Mouse (Mus musculus) heart, postnatal 4 days (tissue): ENCODE results near the gene Ncf1. TPM values are rescaled to one million over a fixed set of nuclear protein-coding genes. Genes with fewer than 3 reads are reported as not detected.

ENCODE experiments used
- DNase-seq: peaks from one replicate; pipeline ENCODE4 v3.0.0; 2021
- total RNA-seq, 2 experiments: library from RNA; stranded (reverse); gene quantifications; 2 replicates each; pipeline ENCODE4 v1.2.3; 2021

The Ncf1 gene
- total RNA-seq, 2 experiments from 2014 or later: 2.1 to 2.5 TPM

DNA sequence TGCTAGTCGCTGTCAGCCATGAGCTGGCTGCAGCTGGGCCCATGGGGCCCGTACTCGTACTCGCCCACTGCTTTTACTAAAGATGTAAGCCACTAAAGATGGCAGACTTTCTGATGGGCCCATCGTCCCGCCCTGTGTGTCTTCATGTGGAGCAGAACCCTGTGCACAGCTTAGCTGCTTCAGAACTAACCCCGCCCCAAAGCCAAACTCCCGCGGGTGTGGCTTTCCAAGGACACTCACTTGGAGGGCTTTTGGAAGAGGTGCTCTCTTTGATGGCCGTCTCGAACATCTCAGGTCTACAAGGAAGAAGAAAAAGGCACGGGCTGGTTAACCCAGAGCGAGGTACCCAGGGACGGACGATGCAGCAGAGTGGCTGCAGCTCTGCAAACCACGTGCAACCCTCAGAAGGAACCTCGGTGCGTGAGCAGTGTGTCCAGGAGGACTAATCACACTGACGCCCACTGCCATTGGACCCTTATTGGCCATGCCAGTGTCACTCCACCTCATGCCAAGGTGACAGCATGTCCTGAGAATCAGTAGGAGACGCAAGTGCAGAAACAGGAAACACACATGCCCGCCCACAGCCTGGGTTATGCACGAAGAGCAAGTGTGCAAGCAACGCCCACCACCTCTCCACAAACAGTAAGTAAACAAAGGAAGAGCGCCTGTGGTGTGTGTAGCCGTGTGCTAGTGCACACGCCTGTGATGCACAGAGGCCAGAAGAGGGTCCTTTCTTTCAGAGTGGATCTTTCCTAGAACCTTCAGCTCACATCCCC is 14.4 kb upstream of the Ncf1 start:
- no peak for DNase-seq

DNA sequence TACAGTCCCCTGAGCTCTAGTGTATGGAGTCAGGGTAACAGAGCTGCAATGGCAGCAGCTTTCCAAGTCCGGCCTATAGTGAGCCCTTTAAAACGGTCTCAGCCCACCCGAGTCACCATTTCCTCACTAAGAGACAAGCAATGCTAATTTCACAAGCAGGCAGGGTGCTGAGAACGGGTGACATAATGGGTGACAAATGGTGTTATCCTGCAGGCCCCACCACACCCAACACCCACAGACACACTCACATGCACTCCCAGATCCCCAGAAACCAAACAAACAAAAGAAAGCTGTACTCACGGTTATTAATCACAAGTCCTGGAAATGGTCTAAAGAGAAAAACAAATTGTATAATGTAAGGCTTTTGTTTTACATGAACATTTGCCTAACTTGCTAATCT is 12.4 kb upstream of the Ncf1 start:
- no peak for DNase-seq

DNA sequence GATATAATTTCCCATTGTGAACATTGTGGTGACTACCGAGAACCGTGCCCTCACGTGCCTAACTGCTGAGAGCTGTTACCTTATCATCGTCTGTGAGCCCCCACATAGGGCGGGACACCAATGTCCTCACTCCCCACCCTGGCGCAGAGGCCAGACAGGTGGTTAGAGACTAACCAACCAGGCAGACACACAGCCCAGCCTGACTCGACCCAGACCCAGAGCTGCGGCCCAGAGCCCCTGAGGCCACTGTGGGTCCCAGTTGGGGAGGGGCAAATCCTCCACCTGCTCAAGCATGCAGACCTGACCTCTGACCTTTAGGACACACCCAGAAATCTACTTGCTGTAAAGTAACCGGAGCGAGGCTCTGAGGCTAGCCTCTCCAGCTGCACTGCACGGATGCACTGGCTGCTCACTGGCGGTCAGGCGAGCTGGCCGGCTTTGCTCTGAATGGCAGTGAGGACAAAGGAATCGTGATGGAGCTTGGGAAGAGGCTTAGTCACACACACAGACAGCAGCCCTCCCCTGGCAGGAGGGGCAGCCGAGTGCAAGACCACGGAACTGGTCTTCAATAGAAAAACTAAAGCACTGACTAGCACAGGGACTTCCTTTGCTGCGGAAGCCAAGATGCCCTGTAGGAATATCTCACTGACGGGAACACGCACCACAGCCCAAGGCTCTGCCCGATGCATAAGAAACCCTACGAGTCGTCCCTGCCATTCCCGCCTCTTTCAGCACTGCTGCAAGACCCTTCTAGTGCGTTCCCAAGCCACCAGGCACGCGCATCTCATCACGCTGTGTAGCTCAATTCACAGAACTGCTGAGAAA is 8.7 kb upstream of the Ncf1 start:
- no peak for DNase-seq

DNA sequence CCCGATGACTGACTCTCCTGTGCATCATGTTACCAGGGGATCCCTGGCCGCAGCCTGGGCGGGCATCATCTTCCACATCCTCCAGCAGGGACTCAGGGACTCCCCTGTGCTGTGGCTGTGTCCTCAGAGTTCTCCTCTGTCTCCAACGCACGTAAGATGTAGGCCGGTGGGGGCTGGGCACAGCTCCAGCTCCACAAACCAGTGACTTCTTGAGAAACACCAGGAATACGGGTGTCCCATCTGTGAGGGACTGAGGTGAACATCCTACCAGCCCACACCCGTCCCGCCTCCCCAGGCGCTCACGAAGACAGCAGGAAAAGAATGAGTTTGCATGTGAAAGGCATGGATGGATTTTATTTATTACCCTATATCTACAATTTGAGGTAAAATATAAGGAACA is 8.1 kb upstream of the Ncf1 start:
- DNase-seq: no peak

DNA sequence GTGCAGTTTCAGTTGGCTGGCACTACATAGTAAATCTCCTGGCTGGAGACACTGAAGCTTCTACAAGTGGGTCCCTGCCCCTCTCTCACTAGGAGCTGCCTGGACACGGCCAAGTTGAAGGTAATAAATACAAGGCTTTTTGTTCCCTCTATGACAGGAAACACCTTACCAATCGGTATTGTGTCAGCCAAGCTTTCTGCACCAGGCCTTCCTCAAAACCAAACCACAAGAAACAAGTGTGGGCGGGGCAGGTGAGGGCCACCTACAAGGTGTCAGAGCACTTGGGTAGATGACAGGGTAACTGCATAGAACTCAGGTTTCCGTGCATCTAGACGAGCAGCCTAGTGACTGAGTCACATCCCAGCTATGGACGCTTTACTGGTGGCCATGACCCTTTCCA is 7.4 kb upstream of the Ncf1 start:
- no peak for DNase-seq

DNA sequence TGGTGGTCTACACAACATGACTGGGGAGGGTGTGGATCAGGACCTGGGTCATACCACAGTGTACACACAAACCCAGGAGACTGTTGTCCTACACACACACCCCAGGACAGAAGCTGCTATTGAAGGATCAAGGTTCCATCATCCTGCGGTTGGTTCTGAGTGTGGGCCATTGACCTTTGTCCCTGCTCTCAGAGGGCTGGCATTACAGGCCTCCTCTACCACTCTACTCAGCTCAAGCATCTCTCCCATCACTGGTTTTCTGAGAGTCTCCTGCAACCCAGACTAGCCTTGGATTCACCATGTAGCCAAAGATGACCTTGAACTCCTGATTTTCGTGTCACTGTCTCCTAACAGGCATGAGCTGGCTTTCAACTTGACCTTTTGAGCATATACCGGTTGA is 6.8 kb upstream of the Ncf1 start:
- no peak for DNase-seq

DNA sequence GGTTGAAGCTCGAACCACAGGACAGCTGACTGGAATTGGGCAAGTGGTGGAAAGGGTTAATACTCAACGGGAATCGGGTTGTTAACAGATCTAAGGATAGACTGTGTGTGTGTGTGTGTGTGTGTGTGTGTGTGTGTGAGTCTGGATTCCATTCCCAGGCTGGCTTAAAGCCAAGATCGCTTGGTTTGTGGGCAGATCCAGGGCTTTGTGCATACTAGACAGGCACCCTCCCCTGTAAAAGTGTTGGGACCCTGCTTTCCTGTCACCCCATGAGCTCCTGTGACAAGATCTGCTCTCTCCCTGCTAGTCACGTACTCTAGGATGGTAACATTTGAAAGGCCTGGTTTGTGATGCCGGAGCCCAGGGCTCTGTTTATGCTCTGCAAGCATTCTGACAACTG is 5.7 kb upstream of the Ncf1 start:
- DNase-seq: peak; percentile 61

DNA sequence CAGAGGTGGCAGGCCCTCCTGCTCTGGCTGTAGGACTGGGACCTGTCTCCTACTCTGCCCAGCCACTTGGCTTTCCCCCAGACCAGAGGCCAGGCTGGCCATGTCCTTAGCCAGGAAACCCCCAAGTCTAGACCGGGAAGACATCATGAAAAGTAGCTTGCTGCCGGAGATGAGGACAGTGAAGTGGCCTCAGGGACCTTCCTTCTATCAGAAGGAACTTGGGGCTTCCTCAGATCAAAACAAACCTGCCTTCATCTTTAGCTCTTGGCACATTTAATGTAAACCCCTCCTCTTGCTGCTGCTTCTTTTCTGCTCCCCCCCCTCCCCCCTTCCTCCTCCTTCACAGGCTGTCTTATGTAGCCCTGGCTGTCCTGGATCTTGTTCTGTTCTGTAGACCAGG is 4.8 kb upstream of the Ncf1 start:
- DNase-seq: no peak

DNA sequence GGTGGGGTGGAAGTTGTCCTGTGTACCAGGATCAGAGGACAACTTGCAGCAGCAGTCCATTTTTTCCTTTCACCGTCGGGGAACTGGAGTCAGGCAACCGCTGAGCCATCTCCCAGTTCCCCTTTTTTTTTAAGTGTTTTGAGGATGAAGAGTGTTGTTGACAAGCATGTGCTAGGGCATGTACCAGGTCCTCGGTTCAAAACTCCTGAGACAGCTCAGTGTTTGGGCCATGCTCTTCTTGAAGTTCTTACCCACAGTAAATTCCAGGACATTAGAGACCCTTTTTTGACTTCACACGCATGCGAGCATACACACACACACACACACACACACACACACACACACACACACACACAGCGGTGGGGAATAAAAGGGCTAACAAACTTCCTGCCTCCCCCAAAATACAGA is 3.8 kb upstream of the Ncf1 start:
- DNase-seq: no peak

DNA sequence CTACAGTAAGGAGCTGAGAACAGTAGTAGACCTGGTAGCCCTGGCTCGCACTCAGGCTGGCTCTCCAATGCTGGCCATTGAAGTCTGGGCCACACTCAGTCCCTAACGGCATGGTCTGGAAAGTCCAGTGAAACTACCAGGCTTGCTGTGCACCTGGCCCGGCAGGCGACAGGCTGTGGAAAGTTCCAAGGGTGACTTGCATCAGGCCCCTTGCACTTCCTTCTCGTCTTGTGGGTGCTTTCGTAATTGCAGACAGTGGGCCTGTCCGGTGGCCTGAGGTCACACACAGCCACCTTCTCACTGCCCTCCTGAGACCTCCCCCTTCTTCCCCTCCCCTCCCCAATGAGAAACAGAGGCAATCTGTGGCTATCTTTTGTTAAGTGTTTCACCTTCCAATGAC is 3.1 kb upstream of the Ncf1 start:
- peak; percentile 30 for DNase-seq

DNA sequence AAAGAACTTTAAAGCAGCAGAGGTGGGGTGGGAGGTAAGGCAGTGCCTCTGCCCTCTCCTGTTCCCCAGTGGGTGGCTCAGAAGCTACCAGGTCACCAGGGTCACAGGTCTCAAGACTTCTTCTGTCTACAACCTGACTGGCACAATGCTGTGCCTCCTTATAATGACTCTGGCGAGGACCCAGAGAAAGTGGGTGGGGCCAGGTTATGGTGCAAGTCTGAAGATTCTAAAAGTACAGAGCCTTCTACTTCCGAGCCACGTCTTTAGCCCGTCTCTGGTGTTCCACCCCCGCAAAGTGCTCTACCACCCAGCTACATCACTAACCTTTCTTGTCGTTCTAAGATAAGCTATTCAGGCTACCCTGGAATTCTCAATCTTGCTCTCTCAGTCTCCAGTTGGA is 2.7 kb upstream of the Ncf1 start:
- no peak for DNase-seq

DNA sequence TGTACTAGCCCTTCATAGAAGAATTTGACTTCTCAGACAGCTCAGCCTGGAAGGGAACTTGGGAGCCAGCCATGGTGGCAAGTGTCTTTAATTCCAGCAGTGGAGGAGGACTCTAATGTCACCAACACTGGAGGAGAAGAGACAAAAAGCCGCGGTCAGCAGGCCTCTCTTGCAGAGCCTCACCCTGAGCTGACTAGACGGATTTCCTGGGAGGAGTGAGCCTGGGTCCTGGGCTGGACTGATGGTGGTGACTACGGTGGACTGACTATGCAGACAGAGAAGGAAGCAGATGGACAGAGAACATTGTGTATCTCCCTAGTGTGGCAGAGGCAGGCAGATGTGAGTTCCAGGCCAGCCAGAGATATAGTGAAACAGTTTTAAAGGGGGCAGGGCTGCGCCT is 2.0 kb upstream of the Ncf1 start:
- DNase-seq: peak; percentile 27

DNA sequence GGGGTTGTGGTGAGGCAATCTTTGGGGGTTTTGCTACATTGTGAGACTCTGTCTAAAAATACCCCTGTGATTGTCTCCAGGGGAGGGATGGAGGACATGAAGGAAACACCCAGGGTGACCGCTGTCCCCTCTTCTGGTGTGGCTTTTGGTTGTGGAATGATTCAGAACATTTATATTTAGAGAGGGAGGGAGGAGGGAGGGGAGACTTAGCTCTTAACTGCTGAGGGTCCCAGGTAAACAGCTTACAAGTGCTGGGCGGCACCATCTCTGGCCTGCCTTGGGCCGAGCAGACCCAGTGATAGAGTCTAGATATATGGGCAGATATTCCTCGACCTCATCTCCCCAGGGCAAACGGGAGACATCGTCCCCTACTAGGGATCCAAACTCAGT is 1.2 kb downstream of the Ncf1 start:
- no peak for DNase-seq

DNA sequence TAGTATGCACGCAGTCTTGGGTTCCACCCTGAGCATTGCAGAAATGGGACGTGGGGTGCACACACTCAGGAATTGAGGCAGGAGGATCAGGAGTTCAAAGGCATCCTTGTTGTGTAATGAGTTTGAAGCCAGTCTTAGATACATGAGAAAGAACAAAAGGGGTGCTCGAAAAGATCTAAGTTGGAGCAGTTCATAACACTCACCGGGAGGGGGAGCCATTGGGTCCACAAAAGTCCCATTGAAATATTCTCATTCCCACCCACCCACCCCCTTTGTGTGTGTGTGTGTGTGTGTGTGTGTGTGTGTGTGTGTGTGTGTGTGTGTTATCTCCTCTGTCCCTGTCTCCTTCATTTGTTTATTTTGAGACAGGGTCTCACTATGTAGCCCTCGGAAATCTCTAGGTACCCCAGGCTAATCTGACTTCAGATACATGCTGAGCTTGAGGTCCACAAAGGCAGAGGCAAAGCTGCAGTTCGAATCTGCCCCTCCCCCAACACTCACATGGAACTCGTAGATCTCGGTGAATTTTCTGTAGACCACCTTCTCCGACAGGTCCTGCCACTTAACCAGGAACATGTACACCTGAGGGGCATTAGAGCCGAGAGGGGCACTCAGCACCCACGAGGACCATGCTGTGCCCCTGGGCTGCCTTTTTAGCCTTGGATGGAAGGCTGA is 1.7 kb downstream of the Ncf1 start:
- DNase-seq: peak; percentile 43

DNA sequence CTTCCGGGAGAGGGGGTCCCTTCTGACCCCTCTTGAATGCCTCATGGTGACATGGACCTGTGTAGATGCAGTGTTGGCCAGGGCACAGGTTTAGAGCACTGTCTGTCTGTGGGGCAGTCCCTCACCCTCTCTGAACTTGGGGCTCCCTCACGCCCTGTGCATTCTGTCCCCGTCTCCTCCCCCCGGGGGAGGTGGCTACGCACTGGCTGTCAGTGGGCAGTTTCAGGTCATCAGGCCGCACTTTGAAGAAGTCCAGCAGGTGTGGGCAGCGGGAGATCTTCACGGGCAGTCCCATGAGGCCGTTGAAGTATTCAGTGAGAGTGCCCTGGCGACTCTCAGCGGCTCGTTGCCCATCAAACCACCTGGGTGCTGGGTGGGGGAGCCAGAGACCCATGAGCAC is 2.5 kb downstream of the Ncf1 start:
- no peak for DNase-seq

DNA sequence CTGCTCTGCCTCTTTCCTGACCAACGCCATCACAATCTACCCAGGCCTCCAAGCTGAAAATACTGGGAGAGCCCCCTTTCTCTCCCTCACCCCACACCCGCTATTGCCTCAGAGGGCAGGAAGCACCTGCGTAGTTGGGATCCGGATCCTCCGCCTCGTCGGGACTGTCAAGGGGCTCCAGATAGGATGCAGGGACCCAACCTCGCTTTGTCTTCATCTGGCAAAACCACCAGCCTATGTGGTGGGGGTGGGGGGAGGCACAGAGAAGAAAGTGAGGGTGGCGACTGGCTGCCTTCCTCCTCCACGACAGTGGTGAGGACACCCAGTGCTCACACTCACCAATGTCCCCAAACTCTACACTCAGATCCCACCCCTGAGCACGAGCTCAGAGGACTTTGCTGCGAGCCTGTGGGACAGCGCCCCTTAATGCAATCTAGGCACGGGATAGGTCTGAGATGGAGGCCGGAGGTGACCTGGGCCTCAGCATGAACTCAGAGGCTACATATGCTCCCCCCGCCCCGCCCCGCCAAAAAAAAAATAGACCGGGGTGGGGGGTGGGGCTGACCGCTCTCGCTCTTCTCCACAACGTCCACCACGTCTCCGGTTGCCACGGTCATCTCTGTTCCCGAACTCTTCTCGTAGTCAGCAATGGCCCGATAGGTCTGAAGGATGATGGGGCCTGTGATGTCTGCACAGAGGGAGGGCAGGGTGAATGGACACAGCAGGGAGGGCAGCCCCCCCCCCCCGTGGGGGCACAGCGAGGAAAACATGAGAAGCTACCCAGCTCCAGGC is 4.1 kb downstream of the Ncf1 start:
- no peak for DNase-seq

DNA sequence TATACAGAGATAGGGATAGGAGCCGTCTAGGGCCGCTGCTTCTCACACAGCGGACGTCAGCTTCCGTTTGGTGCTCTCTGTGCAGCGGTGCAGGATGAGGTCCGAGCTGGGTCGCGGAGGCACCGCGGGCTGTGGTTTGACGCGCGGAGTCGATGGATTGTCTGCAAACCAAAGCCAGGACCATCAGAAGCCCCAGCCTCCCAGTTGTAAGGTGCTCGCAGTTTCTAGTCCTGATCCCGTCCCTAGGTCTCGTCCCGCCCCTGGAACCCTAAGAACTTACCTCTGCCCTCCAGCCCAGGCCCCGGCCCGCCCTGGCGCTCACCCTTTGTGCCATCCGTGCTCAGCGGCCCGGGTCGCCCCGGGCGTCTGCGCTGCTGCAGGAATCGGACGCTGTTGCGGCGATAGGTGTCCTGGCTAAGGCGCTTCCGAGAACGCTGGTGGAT is 7.7 kb downstream of the Ncf1 start:
- no peak for DNase-seq

DNA sequence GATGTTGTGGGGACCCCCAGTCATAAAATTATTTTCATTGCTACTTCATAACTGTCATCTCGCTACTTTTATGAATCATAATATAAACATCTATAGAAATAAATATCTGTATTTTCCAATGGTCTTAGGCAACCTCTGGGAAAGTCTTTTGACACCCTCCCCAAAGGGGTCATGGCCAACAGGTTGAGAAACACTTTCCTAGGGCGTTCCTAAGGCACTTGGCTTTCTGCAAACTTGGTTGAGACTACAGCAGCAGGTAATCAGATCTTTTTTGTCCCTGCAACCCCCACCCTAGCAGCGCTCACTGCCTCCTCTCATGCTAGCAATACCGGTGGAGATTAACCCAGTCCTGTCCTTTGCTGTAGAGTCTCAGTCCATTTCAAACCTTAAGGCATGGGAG is 8.1 kb downstream of the Ncf1 start:
- no peak for DNase-seq

DNA sequence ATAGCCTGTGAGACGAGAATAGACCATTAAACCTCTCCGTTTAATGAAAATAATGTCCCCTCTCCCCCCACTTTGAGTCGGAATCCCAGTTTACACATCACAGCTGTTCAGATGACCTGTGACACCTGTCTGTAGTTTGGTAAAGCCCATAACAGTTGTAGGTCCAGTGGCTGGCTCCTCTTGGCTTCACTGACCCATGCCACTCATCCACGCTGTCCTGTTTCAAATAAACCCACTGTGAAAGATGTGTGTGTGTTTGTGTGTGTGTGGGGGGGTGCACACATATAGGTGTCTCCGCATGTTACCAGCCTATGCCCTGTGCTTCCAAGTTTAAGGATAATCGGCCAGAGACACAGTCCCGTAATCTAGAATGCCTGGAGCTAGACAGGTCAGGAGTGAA is 11.5 kb downstream of the Ncf1 start:
- DNase-seq: no peak

DNA sequence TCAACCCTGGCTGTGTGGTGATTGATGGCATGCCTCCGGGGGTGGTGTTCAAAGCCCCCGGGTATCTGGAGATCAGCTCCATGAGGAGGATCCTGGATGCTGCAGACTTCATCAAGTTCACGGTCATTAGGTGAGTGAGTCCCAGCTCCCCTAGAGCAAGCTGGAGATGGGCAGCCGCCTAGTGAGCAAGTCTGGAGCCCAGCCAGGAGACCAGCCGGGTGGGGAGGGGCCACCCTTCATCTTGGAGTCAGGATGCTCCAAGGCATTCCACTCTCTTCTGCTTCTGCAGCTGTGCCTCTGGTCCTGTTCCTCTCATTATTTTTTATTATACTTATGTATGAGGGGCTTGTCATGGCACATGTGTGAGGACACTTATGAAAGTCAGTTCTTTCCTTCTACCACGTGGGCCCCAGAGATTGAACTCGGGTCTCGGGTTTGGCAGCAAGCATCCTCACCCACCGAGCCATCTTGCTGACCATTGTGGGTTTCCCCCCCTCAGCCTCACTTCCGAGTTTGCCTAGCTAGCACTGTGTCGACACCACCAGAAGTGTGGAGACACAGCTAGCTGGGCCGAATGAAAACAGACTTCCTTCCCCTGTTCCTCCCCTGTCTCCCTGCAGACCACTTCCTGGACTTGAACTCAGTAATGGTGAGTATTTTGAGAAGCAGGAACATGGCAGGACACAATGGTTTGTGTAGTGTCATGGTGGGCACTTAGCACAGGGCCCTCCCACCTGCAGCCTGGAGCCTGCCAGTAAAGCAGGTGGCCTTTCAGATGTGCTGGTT is 15.2 kb downstream of the Ncf1 start:
- DNase-seq: peak; percentile 31

DNA sequence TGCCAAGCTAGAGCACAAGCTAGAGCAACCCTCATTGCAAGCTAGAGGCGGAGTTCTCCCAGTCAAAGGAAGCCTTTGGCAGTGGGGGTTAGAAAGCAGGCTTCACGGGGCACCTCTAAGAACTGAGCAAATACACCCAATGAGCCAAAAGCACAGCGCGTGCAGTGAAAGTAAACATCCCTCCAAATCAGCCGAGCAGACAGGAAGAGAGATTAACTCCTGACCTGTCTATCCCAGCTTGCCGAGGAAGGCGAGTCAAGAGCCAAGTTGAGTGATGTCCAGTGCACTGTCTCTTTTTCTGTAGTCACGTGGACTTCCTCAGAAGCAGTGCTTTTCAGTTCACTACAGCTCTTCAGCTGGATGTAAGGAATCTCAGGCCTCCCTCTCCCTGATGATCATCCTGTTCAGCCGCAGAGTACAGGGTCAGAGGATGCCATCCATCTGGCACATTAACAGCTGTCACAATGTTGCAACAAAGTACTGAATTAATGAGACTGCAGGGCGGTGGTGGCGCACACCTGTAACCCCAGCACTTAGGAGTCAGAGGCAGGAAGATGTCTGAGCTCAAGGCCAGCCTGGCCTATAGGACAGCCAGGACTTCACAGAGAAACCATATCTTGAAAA is 19.4 kb downstream of the Ncf1 start:
- DNase-seq: no peak
